Mouse (Mus musculus) heart, postnatal 0 days (tissue): ENCODE data around the gene Rgs7. TPM values are rescaled to one million over a fixed set of nuclear protein-coding genes. Genes with fewer than 3 reads are reported as not detected.

Experiments used
- ATAC-seq: fragments of 200-750 bp; cut with Nextera tagmentation; 2 replicates; pipeline ENCODE4 v1.8.0; 2017; ENCODE audit warnings: low read depth, moderate number of reproducible peaks, moderate library complexity; ENCODE audit not compliant: insufficient read depth
- DNase-seq: peaks from one replicate; pipeline ENCODE4 v3.0.0-alpha.2; 2016; ENCODE audit warnings: low spot score
- H3K27ac ChIP-seq: fragments of 300-500 bp; sonication (generic); 2 replicates; pipeline ENCODE4 v1.5.1; 2014; ENCODE audit warnings: low read depth, mild to moderate bottlenecking
- H3K27me3 ChIP-seq: fragments of 300-500 bp; sonication (generic); 2 replicates; pipeline ENCODE4 v1.6.1; 2014; ENCODE audit warnings: low read length, mixed read lengths; ENCODE audit not compliant: control insufficient read depth, insufficient read depth
- H3K36me3 ChIP-seq: fragments of 300-500 bp; sonication (generic); replicated peaks from 2 replicates; pipeline ENCODE4 v1.6.1; 2014; ENCODE audit warnings: low read length, mixed read lengths; ENCODE audit not compliant: control insufficient read depth, insufficient read depth
- H3K4me1 ChIP-seq: fragments of 300-500 bp; sonication (generic); 2 replicates; pipeline ENCODE4 v1.6.1; 2014; ENCODE audit warnings: antibody characterized with exemption; ENCODE audit not compliant: control insufficient read depth, insufficient read depth
- H3K4me2 ChIP-seq: fragments of 300-500 bp; sonication (generic); 2 replicates; pipeline ENCODE4 v1.6.1; 2014; ENCODE audit warnings: low read depth, mild to moderate bottlenecking, low read length, moderate library complexity
- H3K4me3 ChIP-seq: fragments of 300-500 bp; sonication (generic); 2 replicates; pipeline ENCODE4 v1.5.1; 2014; ENCODE audit warnings: low read depth, low read length
- H3K9ac ChIP-seq: fragments of 300-500 bp; sonication (generic); replicated peaks from 2 replicates; pipeline ENCODE4 v1.6.1; 2014; ENCODE audit warnings: low read depth, low read length, mixed read lengths
- H3K9me3 ChIP-seq: fragments of 300-500 bp; sonication (generic); replicated peaks from 2 replicates; pipeline ENCODE4 v1.6.1; 2016; ENCODE audit warnings: low read length; ENCODE audit not compliant: control insufficient read depth
- CTCF ChIP-seq: IDR thresholded peaks from 2 replicates; pipeline ENCODE4 v1.5.1; 2016; ENCODE audit warnings: antibody characterized with exemption, control low read depth, low read depth
- EP300 ChIP-seq: IDR thresholded peaks from 2 replicates; pipeline ENCODE4 v1.6.1; 2016; ENCODE audit warnings: antibody characterized with exemption, low read depth
- WGBS: fragments of 180-500 bp; shearing (Covaris S2); extraction: QIAGEN DNeasy Blood & Tissue Kit; methylation state at CpG from one replicate; pipeline ENCODE4 v1.1.7; 2014; 5-methylcytosine and 5-hydroxymethylcytosine counted together
- polyA plus RNA-seq: library from polyadenylated mRNA; unstranded; fragments of >200 nt; fragmentation: Nextera tagmentation; extraction: Ambion mirVana; gene quantifications from 2 replicates; pipeline ENCODE4 v1.2.1, GENCODE M21; 2015
- total RNA-seq: library from RNA; depleted of rRNA; stranded (reverse); fragments of >200 nt; gene quantifications from 2 replicates; pipeline ENCODE4 v1.2.3, GENCODE M21; 2014; ENCODE audit warnings: low replicate concordance

The Rgs7 gene
- total and polyA plus RNA-seq, 2 experiments from 2014 or later: 0.34 to 0.55 TPM

- DNase-seq: no peak
- Histone ChIP-seq H3K27ac (no peak overlapping the region), H3K9ac (no peak overlapping the region), H3K27me3 (no peaks in the 10 kb centered on the region), H3K36me3 (no peaks in the 10 kb centered on the region), H3K4me3 (no peak overlapping the region), H3K9me3 (no peaks in the 10 kb centered on the region), H3K4me1 (no peaks in the 10 kb centered on the region), H3K4me2 (no peak overlapping the region)
- TF ChIP-seq CTCF (no peak), EP300 (no peak)
- 80% methylated on average over 1 of the region's 1 CpGs for WGBS
- no peak for ATAC-seq
Measured at GRCm38 (mm10) chr1:175073500-175074232, 418.6 kb downstream of the Rgs7 start.

GRCm38 (mm10) chr1:175069758-175070290 is 422.5 kb downstream of the Rgs7 start:
- Histone ChIP-seq H3K4me3 (no peak overlapping the region), H3K36me3 (no peaks in the 10 kb centered on the region), H3K27me3 (no peaks in the 10 kb centered on the region), H3K9me3 (no peaks in the 10 kb centered on the region), H3K9ac (no peak overlapping the region), H3K4me2 (no peak overlapping the region), H3K27ac (no peak overlapping the region), H3K4me1 (no peaks in the 10 kb centered on the region)
- TF ChIP-seq CTCF (no peak), EP300 (no peak)
- no peak for DNase-seq
- 78% methylated on average over 4 of the region's 4 CpGs for WGBS
- no peak for ATAC-seq

GRCm38 (mm10) chr1:175049121-175049520 is 443.2 kb downstream of the Rgs7 start:
- H3K4me1 ChIP-seq: no peaks in the 10 kb centered on the region
- no peaks in the 10 kb centered on the region for H3K9me3 ChIP-seq
- H3K4me2 ChIP-seq: no peak overlapping the region
- no peak for DNase-seq
- no peaks in the 10 kb centered on the region for H3K36me3 ChIP-seq
- TF ChIP-seq EP300: no peak
- TF ChIP-seq CTCF: no peak
- no peak overlapping the region for H3K4me3 ChIP-seq
- H3K27me3 ChIP-seq: no peaks in the 10 kb centered on the region
- H3K27ac ChIP-seq: no peak overlapping the region
- ATAC-seq: no peak
- no peak overlapping the region for H3K9ac ChIP-seq
- 80% methylated on average over 6 of the region's 6 CpGs for WGBS

- Histone ChIP-seq H3K27ac (no peak overlapping the region), H3K9me3 (no peaks in the 10 kb centered on the region), H3K4me2 (no peak overlapping the region), H3K4me3 (no peak overlapping the region), H3K27me3 (no peaks in the 10 kb centered on the region), H3K36me3 (no peaks in the 10 kb centered on the region), H3K4me1 (no peaks in the 10 kb centered on the region), H3K9ac (no peak overlapping the region)
- TF ChIP-seq EP300 (no peak), CTCF (peak; percentile 53)
- ATAC-seq (no peak), DNase-seq (peak; percentile 66)
- 51% methylated on average over 4 of the region's 4 CpGs for WGBS
Measured at GRCm38 (mm10) chr1:175041167-175041817, 451.0 kb downstream of the Rgs7 start.

- no peak for DNase-seq
- Histone ChIP-seq H3K4me1 (no peaks in the 10 kb centered on the region), H3K36me3 (no peaks in the 10 kb centered on the region), H3K9me3 (no peaks in the 10 kb centered on the region), H3K4me3 (no peak overlapping the region), H3K9ac (no peak overlapping the region), H3K4me2 (no peak overlapping the region), H3K27me3 (no peaks in the 10 kb centered on the region), H3K27ac (no peak overlapping the region)
- no peak for ATAC-seq
- WGBS: 79% methylated on average over 4 of the region's 4 CpGs
- TF ChIP-seq CTCF (no peak), EP300 (no peak)
Measured at GRCm38 (mm10) chr1:175040038-175040437, 452.3 kb downstream of the Rgs7 start.
